Mouse (Mus musculus): ENCODE results near the gene Fstl5.
"Not testable (repeated sequence)": the region's sequence is repeated elsewhere in the genome, so short reads cannot be mapped to it uniquely, and the experiment has no call there.

Fstl5 gene

DNA sequence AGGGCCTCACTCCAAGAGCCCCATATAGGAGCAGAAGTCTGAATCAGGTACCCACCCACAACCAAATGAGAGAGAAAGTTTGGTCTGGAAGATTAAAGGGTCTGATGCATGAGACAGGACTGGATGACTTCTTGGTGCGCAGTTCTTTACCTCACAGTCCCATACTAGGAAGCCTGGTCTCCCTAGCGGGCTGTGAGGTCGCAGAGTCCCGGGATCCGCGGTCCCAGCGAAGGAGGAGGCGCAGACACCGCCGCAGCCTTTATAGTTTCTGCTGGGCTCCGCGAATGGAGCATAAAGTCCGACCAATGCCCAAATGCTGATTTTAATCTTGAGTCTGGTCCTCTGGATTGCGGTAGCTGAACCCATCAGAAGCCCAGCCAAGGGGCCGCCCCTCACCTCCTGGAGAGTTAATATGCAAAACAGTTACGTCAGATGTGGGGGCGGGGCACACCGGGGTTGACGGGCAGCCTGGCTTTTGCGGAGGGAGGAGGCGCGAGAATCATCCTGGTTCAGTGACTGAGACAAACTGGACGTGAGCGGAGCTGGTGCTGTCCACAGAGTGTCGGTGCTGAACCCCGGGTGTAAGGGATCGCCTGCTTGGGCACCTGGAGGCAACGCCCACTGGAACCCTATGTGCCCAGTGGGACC is at the start of gene Fstl5:
TSS of gene Fstl5 (plus strand) at position 211 of the 648 bp plus-strand sequence.
- DNase-seq (ENCODE audit: low spot score): peak; percentile 62

DNA sequence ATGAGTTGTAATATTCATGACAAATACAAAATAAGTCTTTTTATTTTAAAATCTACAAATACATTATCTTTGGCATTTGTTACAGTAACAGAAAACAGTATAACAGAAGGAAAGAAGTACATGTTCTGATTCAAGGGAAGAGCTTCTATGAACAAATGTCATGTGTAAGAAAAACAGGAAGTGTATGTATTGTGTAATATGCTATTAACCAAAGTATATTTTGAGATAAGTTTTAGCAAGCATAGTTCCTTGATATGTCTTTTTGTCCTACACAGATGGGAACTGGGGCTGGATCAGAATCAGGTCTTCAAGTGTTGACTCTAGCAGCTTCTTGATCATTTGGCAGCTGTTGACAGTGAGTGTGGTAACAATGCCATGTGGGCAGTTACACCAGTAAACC is 48.5 kb upstream of the Fstl5 start:
- no peak for DNase-seq (ENCODE audit: low spot score)

DNA sequence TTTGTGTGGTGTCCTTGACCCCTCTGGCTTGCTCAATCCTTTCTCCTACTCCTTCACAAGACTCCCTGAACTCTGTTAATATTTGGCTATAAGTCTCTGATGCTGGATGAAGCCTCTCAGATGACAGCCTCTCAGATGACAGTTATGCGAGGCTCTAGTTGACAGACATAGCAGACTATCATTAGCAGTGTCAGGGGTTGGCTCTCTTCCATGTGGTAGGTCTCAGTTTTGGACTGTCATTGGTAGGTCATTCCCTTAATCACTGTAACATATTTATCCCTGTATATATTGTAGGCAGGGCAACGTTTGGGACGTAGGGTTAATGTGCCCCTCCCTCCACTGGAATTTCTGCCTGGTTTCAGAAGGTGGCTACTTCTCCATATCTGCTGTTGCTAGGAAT is 22.9 kb upstream of the Fstl5 start:
- no peak for DNase-seq (ENCODE audit: low spot score)

DNA sequence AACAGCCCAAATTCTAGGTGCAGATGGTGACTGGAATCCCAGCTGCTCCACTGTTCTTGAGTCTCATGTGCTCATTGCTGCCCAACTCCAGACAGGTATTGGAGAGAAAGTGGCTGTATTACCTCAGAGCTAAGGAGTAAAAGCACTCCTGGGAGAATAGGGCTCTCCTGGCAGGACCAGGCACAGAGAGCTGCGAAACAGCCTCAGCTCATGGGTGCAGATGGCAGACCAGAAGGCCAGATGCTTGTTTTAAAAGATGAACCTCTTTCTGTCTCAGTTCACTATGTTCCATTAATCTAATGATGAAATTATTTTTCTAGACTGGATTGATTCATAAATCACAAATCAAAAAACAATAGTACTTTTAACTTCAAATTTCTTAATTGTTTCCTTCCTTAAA is 12.1 kb upstream of the Fstl5 start:
- no peak for DNase-seq (ENCODE audit: low spot score)

DNA sequence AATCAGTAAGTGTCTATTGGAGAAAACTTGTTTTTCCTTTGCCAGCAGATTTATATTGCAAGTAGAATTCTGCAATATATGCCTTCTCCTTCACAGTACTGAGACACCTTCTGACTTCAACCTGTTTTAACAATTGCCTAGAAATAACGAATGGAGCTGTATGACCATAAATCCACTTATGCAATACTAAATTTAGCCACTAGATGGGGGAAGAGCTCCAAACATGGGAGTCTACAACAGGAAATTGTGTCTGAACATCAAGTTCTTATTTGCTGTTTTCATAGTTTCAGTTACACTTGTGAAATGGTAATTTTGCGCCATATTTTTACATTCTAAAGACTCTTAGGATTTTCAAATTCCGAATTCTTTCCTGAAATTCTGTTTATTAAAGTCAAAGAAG is 6.2 kb upstream of the Fstl5 start:
- no peak for DNase-seq (ENCODE audit: low spot score)

DNA sequence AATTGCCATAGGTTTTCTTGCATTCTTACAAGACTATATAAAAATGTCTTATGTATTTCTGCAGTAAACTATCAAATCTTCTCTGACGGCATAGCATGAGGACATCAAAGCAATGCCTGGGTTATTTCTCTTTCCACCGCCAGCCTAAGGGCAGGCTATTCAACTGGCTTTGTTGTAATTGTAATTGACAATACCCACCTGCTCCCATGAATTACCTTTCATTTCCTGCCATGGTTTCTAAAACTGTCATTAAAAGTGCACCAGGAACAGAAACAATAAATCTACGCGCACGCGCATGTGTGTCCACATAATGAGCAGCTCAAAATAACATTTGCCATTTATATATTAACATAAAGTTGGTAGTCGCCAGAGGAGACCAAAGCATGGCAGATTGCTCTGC is 1.2 kb upstream of the Fstl5 start:
- DNase-seq (ENCODE audit: low spot score): no peak

DNA sequence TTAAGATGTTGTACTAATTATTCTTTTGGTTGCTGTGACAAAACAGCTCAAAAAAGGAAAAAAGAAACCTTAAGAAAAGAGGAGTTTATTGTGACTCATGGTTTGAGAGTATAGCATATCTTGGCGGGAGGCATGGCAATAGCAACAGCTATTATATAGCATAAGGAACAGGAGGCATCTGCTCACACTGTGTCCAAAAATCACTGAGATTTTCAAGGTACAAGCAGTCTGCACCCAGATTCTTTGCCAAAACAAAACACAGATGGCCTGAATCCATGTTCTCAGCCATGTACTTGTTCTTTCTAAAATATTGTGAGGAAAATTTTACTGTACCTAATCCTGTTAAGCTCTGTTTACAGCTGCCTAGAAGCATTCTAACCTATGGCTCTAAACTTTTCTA is 66.4 kb downstream of the Fstl5 start:
- no peak for DNase-seq (ENCODE audit: low spot score)

DNA sequence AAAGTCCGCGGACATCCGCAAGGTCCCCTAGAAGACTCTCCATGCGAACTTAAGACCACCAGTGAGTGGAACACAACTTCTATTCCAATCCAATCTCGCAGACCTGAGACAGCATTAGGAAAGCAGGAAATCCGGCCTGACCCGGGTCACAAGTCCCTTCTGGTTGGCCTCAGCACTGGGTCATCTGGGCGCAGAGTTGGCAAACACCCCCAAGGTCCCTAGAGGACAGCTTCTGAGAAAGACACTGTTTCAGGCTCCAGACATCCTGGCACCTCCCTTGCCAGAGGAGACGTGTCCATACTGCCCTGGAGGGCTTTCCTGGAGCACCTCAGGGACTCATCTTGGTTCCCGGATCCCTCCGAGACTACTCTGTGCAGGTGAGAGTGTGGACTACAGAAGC is 73.8 kb downstream of the Fstl5 start:
- no peak for DNase-seq (ENCODE audit: low spot score)

DNA sequence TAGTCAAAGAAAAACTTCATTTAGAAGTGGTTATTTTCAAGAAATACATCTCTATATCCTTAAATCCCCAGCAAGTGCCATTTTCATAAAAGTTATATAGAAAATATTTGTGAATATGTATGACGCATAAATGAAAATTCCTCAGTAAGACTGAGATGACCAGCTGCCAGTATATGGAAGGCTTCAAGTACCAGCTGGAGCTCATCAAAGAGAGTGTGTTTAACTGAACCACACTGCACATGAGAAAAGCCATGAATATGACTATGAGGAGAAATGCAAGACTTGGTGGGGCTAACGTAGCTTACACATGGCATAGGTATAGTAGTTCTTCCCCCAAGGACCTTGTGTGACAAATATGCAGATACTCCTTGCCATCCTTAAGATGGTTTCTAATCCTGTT is 164.8 kb downstream of the Fstl5 start:
- no peak for DNase-seq (ENCODE audit: low spot score)

DNA sequence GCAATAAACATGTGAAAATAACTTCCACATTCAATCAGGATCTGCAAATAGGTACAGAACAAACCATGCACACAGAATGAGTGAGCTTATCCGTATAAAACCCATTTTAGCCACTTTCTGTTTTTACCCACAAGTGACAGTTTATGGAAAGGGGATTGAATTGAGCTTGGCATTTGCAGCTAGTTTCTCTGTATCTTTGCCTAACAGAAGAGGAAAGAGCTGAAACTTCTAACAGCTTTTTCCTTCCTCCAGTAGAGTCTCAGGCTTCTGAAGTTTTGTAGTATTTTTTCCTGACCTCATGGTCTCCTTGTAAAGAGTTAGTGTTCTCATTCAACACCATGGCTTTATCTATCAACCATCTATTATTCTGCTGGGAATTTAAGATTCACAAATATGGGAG is 177.3 kb downstream of the Fstl5 start:
- DNase-seq (ENCODE audit: low spot score): no peak

DNA sequence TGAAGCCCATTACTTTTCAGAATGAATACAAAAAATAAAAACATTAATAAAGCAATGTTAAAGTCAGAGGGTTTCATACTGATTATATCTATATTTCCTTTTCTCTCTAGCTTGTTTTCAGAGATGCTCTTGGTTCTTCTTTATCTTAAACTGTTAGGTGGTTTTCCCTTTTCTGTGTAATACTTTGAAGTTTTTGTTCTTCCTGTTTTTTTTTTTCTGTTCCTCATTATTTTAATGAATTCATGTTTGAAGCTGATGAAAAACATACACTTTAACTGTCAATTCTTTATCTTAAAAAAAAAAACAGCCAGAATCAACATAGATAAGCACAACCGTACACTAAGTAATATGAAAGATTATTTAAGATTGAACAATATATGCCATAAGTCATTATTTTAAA is 218.9 kb downstream of the Fstl5 start:
- no peak for DNase-seq (ENCODE audit: low spot score)

DNA sequence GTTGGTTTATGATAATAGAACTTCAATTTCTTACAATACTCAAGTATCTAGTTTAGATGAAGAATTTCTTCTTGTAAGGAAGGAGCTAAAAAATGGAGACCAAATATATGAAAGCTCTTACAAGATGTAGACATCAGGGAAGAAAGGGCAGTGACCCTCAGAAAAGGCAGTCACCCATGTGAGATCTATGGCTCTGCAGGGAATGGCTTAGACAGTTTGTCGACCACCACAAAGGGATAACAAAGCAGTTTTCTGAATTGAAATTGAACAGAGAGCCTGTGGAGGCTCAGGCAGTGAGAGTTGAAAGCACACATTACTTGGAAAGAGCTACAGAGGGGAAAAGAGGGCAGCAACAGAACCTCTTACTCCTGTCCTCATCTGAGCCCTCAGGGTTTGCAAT is 220.3 kb downstream of the Fstl5 start:
- no peak for DNase-seq (ENCODE audit: low spot score)

DNA sequence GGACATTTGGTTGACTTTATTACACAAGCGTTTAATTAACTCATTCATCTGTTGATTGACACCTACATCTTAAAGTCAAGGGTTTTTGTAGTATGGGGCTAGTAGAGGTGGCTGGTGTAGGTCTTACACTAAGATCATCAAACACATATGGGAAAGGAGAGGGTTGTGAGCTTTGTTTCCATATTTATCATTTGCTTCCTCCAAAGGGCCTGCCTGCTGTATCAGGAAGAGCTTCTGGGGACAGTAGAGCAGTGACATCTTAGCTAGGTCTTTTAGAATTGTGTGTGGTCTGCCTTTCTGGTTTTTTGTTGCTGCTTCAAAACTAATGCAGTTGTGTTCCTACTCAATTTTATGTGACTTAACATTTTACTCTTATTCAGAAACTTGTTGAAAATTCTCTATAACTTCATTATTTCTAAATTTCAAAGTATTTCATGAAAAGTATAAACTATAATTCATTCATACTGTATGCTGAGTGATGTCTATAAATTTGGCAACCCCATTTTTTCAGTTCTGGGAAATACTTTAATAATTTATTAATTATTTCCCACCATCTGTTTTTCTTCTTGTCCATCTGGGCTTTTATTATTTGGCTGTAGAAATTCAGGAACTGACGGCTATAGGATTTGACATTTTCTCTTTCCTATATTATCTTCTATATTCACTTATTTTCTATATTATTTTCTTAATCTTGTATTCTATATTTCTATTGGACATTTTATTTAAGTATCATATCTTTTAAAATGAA is 227.1 kb downstream of the Fstl5 start:
- no peak for DNase-seq (ENCODE audit: low spot score)

DNA sequence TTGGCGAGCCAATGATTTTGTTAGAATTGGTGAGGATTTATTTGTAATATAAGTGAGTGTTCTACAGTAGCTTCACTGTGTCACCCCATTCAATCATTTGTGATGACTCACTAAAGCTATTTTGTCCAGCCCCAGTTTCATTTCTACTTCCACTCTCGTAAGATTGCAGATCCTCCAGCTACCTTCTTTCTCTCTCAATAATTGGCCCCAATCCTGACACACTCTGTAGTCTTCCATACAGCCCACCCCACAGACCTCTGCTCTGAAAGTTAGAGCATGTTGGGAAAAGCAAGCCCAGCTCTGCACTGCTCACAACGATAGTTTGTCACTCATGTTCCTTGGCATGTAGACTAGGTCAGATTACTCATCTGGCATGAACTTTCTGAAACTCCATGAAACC is 242.9 kb downstream of the Fstl5 start:
- DNase-seq (ENCODE audit: low spot score): no peak

DNA sequence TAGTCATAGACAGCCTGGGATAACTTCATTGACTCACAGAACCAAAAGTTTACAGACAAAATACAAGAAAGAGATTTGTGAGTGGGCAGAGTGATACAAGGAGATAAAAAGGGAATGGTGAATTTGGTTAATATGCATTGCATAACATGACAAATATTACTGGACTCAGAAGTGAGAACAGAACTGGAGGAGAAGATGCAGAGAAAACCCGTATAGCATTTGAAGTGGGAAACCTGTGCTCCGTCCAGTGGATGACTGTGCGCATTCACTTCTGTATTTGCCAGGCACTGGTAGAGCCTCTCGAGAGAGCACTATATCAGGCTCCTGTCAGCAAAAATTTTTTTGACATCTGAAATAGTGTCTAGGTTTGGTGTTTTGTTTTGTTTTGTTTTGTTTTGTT is 245.5 kb downstream of the Fstl5 start:
- DNase-seq (ENCODE audit: low spot score): no peak

DNA sequence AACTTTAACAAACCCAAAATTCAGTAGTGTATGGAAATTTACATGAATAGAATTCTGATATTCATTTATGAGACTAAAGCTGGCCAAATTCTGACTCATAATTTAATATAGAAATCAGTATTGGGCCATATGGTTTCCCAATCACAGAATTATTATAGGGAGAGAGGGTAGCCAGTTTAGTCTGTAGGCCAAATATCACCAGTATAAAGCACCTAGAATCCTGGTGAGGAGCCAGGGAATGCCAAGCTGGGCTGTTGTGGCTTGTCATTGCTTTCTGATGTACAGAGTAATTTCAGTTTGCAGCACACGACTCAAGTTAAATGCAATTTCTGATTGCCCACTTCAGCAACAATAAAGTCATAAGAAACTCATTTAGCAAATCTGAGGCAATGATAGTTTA is 248.4 kb downstream of the Fstl5 start:
- DNase-seq (ENCODE audit: low spot score): no peak

DNA sequence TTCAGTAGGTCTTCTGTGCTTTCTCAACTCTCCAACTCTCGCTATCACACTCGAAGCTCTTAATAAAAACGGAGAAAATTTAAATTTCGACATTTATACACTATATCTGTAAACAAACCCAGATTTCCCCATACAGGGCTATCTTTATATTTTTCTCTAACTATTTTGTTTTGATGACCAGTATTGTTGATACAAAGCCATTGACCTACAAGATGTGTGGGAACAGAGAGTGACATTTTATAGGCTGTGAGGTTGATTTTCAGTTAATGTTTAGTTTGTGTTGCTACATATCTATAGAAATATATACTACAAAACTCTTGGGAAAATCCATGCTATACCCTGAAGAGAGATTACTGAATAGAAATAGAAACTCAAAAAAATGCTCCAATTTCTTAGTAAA is 262.9 kb downstream of the Fstl5 start:
- no peak for DNase-seq (ENCODE audit: low spot score)

DNA sequence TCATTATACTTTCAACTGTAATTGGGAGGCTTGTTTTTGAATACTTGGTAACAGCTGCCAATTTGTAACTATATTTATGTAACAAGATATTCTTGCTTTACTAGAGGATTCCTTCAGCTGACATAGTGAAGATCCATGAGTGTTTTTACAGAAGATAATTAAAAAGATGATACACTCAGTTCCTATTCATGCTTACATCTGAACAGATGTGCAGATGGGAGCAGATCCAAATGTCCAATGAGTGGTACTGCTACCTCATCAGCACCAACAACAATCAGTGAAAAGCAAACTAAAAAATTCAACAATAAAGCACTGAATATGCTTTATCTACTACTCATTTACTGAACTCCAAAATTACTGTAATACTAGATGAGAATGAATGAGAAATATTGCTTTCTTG is 292.9 kb downstream of the Fstl5 start:
- no peak for DNase-seq (ENCODE audit: low spot score)

DNA sequence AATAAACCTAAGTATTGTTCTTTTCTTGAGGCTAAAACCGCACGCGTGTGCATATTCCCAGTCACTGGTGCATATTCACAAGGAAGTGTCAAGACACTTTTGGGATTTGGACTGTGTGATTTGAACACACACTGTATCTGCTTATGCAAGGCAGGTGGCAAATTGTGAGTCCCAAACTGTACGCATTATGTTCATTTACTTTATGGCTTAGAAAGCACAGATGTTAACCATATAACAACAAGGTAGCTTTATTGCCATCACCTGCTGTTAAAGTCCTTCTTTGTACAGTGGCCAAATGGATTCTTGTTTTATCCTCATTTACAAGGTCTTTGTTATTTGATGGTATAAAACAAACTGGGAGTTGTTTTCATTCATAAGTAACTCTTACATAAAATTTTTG is 295.8 kb downstream of the Fstl5 start:
- DNase-seq (ENCODE audit: low spot score): no peak

DNA sequence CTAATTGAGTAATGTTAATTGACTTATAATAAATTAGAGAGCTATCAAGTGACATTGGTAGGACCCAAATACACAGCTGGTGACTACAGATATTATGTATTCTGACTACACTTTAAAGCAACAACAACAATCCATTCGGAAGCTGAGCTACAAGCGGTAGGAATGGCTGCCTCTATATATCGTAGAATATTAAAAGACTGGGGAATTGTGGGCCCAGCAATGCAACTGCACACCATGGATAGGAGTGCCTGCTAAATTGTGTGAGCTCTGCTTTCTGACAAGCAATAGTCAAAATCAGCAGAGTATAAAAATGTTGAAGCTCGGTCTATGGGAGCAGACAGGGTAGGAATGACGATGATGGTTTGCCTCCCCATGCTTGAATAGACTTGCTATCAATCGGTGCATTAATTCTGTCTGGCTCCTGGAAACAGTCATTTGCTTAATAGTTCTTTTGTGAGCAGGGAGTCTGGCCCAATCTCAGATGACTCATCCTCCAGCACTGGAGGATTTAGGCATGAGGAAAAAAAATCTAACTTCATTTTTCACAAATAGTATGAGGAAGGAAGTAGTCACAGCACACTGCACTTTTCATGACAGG is 354.8 kb downstream of the Fstl5 start:
- DNase-seq (ENCODE audit: low spot score): no peak

DNA sequence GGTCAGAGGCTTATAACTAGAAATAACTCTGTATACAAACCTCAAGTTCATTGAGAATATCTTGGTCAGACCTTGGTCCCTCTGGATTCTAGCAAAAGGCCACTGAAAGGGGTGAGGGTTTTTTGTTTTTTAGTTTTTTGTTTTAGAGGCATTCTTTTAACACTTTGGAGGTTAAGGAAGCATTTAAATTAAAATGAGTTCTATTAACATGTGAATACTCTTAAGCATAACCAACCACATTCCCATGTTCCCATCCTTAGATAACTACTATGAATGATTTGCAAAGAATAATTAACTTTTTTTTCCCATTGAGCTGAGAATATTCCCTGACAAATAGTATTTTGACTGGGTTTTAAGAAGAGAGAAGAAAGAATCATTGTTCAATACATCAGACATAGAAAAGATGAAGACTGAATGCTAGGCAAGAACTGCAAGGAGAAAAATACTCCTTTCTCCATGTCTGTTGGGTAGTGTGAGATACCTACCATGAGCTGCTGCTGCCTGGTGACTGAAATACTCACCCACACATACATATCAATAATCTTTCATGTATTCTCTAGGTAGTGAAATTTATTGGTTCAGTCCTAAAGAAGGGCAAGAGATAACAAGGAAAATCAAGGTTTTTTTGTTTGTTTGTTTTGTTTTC is 393.3 kb downstream of the Fstl5 start:
- DNase-seq (ENCODE audit: low spot score): no peak

DNA sequence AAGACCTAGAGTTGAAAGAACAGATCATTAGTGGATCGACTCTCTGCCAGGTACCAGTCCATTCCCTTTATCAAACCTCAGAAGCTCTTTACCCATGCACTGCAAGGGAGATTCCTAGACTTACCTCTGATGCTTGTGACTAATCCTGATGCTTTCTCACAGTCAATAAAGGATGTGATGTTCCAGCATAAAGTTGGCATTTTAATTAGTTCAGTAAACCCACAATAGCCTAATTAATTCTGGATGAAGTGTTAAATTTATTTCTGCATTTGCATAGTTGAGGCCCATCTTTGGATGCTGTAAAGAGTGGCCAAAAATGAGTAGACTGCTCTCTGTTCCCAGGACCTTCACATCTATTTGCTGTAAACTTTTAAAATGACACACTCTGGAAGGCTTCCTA is 394.1 kb downstream of the Fstl5 start:
- DNase-seq (ENCODE audit: low spot score): no peak

DNA sequence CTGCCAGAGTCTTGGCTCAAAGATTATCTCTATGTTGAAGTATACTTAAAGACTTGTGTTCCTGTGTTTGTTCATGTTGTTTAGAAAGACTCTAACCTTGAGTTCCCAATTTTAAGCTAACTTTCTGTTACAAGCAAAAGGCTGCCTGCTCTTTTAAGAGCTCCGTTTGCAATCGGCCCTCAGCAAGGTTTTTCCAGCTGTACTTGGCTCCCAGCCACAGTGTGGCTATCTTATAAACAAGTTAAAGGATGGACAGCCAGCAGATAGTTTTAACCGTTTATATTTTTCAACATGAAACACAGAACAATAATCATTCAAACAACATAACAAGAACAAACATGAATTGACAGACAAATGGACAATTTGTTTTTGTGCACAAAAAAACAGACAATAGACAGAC is 433.8 kb downstream of the Fstl5 start:
- DNase-seq (ENCODE audit: low spot score): not testable (repeated sequence)
